Mouse (Mus musculus) heart, embryonic 11.5 days (tissue): ENCODE data around the gene Btf3l4. TPM values are rescaled to one million over a fixed set of nuclear protein-coding genes. Genes with fewer than 3 reads are reported as not detected.
A peak's percentile ranks its signal among the peaks of the same experiment; 100 is the strongest.

Experiments used
- ATAC-seq: fragments of 200-750 bp; cut with Nextera tagmentation; replicated peaks from 2 replicates; pipeline ENCODE4 v1.8.0; 2017; ENCODE audit warnings: moderate library complexity; ENCODE audit not compliant: insufficient number of reproducible peaks, low FRiP score, low TSS enrichment
- H3K27ac ChIP-seq: fragments of 300-500 bp; sonication (generic); 2 replicates; pipeline ENCODE4 v1.5.1; 2014; ENCODE audit warnings: mild to moderate bottlenecking, low read depth, low read length
- H3K27me3 ChIP-seq: fragments of 300-500 bp; sonication (generic); 2 replicates; pipeline ENCODE4 v1.6.1; 2014; ENCODE audit warnings: mild to moderate bottlenecking, low read length, mixed read lengths; ENCODE audit not compliant: control insufficient read depth, insufficient read depth
- H3K36me3 ChIP-seq: fragments of 300-500 bp; sonication (generic); 2 replicates; pipeline ENCODE4 v1.6.1; 2014; ENCODE audit warnings: mild to moderate bottlenecking, low read length, moderate library complexity, mixed read lengths; ENCODE audit not compliant: control insufficient read depth, insufficient read depth
- H3K4me1 ChIP-seq: fragments of 300-500 bp; sonication (generic); 2 replicates; pipeline ENCODE4 v1.6.1; 2014; ENCODE audit warnings: low read length; ENCODE audit not compliant: control insufficient read depth, insufficient read depth
- H3K4me2 ChIP-seq: fragments of 300-500 bp; sonication (generic); 2 replicates; pipeline ENCODE4 v1.6.1; 2014; ENCODE audit warnings: mild to moderate bottlenecking, moderate library complexity
- H3K4me3 ChIP-seq: fragments of 300-500 bp; sonication (generic); 2 replicates; pipeline ENCODE4 v1.5.1; 2014; ENCODE audit warnings: low read depth, low read length
- H3K9ac ChIP-seq: fragments of 300-500 bp; sonication (generic); 2 replicates; pipeline ENCODE4 v1.6.1; 2014; ENCODE audit warnings: mild to moderate bottlenecking, low read depth, low read length, moderate library complexity
- H3K9me3 ChIP-seq: fragments of 300-500 bp; sonication (generic); replicated peaks from 2 replicates; pipeline ENCODE4 v1.6.1; 2016; ENCODE audit warnings: low read length; ENCODE audit not compliant: control insufficient read depth
- WGBS: fragments of 180-500 bp; shearing (Covaris S2); extraction: QIAGEN DNeasy Blood & Tissue Kit; methylation state at CpG from one replicate; pipeline ENCODE4 v1.1.7; 2014; ENCODE audit not compliant: insufficient replicate concordance; 5-methylcytosine and 5-hydroxymethylcytosine counted together
- polyA plus RNA-seq: library from polyadenylated mRNA; unstranded; fragments of >200 nt; fragmentation: Nextera tagmentation; extraction: Ambion mirVana; gene quantifications from 2 replicates; pipeline ENCODE4 v1.2.1, GENCODE M21; 2014

Gene Btf3l4
- polyA plus RNA-seq, 1 experiment from 2014 or later: 162 TPM

DNA sequence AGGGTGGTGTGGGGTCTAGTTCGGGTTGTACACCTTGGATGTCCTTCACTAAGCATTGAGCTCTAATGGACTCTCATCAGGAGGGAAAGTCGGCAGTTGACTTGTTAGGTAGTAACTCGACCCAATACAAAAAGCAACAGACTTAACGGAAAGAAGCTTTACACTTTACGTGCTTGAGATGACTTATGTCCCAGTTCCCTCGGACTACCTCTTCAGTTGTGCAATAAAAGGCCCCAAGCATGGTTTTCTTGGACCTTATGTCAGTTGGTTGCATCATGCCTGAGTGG, 357 bp upstream of the Btf3l4 start:
- H3K4me3 ChIP-seq: peak overlapping the region; percentile 95
- H3K36me3 ChIP-seq: peaks cover 3% of the 10 kb centered on the region; the same call in 1 of the 2 replicates
- peaks cover 20% of the 10 kb centered on the region for H3K4me1 ChIP-seq
- peak overlapping the region; percentile 84 for H3K4me2 ChIP-seq
- H3K27ac ChIP-seq: peak overlapping the region; percentile 98
- 0% methylated on average over 6 of the region's 6 CpGs for WGBS
- H3K27me3 ChIP-seq: no peaks in the 10 kb centered on the region
- peak overlapping the region; percentile 99 for H3K9ac ChIP-seq
- ATAC-seq: no peak
- no peaks in the 10 kb centered on the region for H3K9me3 ChIP-seq

DNA sequence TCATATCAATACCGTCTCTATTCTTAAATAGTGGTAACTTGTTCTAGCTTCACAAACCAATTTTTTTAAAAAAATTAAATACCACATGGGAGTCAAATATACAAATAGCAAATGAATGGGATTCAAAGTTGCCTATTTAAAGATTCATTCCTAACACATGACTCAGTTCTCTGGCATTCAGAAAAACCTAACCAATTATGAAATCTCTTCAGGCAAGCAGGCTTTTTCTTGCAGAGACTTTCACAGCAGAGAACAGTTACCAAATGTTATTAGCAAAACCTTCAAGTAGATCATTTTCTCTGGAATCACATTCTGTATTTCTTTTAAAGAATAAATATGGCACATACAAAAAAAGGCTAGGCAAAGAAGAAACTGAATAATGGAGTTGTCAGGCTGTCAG, 2.7 kb downstream of the Btf3l4 start:
- Histone ChIP-seq H3K9ac (no peak overlapping the region), H3K27me3 (no peaks in the 10 kb centered on the region), H3K27ac (no peak overlapping the region), H3K4me2 (peak overlapping the region; percentile 31; the same call in 1 of the 2 replicates), H3K9me3 (no peaks in the 10 kb centered on the region), H3K4me3 (no peak overlapping the region), H3K36me3 (peaks cover 11% of the 10 kb centered on the region), H3K4me1 (peaks cover 12% of the 10 kb centered on the region; the same call in 1 of the 2 replicates)
- 85% methylated on average over 1 of the region's 1 CpGs for WGBS
- no peak for ATAC-seq

DNA sequence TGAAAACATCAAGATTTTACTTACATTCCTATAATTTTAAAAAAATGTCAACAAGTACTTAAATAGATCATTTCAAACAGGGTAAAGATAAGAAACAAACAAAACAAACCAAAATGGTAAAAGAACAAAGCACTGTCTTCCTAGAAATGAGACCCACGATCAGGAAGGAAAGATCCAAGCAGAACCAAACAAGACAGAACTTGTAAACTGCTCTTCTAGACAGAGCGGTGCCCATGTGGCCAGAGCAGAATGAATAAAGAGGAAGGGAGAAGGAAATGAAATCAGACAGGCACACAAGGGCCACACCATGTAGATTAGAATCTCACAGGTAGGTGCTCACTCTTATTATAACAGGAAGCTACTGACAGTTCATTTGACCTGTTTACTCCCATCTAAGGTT, 6.8 kb downstream of the Btf3l4 start:
- WGBS: 85% methylated on average over 2 of the region's 2 CpGs
- ATAC-seq: no peak
- H3K9me3 ChIP-seq: no peaks in the 10 kb centered on the region
- H3K4me2 ChIP-seq: no peak overlapping the region
- no peak overlapping the region for H3K4me3 ChIP-seq
- H3K9ac ChIP-seq: no peak overlapping the region
- H3K27me3 ChIP-seq: no peaks in the 10 kb centered on the region
- no peak overlapping the region for H3K27ac ChIP-seq
- peaks cover 36% of the 10 kb centered on the region for H3K36me3 ChIP-seq
- peaks cover under 1% of the 10 kb centered on the region; the same call in 1 of the 2 replicates for H3K4me1 ChIP-seq

DNA sequence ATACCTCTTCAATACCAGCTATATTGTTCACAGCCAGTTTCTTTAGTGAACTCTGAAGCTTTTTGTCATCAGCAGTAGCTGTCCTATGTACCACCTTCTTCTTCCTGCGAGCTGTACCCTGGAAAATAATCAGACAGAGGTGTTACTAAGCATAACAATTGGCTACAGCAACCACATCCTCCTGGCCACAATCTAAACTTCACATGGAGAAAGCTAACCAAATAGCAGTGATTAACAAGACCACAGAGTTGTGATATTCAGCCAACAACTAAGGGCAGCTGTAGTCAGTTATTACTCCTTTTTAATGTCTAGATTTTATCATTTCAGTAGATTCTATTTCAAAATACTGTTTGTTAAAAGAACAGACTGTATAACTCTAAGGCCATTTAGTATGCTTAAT, 7.3 kb downstream of the Btf3l4 start:
- Histone ChIP-seq H3K36me3 (peaks cover 36% of the 10 kb centered on the region), H3K27me3 (no peaks in the 10 kb centered on the region), H3K27ac (no peak overlapping the region), H3K9me3 (no peaks in the 10 kb centered on the region), H3K9ac (no peak overlapping the region), H3K4me2 (no peak overlapping the region), H3K4me1 (no peaks in the 10 kb centered on the region; the same call in 1 of the 2 replicates), H3K4me3 (no peak overlapping the region)
- WGBS: 81% methylated on average over 1 of the region's 1 CpGs
- ATAC-seq: no peak

DNA sequence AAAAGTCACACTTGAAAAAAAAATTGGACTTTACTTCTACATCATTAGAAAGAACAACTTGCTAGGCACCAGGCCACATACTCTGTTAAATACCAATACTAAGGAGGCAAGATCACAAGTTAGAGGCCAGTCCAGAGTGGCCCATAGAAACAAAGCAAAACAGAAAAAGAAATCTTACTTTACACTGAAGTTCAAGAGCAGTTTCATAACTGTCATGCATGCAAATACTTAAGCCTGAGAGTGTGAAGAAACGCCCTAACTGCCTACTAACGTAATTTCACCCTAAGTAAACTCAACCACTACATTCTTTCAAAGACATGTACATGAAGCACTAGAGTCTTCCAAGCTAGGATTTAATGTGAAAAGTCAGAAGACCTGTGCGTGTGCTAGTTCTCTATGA, 7.7 kb downstream of the Btf3l4 start:
- no peaks in the 10 kb centered on the region for H3K9me3 ChIP-seq
- WGBS: 93% methylated on average over 3 of the region's 3 CpGs
- H3K4me1 ChIP-seq: no peaks in the 10 kb centered on the region
- H3K4me2 ChIP-seq: no peak overlapping the region
- H3K4me3 ChIP-seq: no peak overlapping the region
- H3K36me3 ChIP-seq: peaks cover 36% of the 10 kb centered on the region
- no peak overlapping the region for H3K27ac ChIP-seq
- ATAC-seq: no peak
- H3K9ac ChIP-seq: no peak overlapping the region
- no peaks in the 10 kb centered on the region for H3K27me3 ChIP-seq

DNA sequence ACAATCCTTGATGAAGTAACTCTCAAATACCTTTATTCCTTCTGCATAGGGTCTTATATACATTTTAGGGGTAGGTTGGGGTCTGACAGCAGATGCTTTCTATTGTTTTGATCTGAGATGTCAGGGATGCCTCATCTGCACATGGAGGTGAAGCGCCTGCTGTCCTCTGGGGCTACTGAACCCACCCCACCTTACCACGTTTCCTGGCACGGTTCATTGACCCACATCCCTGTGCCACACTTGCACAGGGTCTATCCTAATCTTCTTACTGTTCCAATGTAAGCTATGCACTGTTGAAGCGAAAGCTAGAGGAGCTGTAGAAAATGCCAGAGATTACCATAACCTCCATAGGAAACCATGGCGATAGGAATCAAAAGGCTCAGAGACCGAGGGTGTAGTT, 21.9 kb downstream of the Btf3l4 start:
- Histone ChIP-seq H3K27ac (no peak overlapping the region), H3K36me3 (peaks cover 6% of the 10 kb centered on the region; the same call in 1 of the 2 replicates), H3K4me3 (no peak overlapping the region), H3K9ac (no peak overlapping the region), H3K4me2 (no peak overlapping the region), H3K4me1 (no peaks in the 10 kb centered on the region), H3K9me3 (no peaks in the 10 kb centered on the region), H3K27me3 (no peaks in the 10 kb centered on the region)
- WGBS: 72% methylated on average over 6 of the region's 6 CpGs
- no peak for ATAC-seq

DNA sequence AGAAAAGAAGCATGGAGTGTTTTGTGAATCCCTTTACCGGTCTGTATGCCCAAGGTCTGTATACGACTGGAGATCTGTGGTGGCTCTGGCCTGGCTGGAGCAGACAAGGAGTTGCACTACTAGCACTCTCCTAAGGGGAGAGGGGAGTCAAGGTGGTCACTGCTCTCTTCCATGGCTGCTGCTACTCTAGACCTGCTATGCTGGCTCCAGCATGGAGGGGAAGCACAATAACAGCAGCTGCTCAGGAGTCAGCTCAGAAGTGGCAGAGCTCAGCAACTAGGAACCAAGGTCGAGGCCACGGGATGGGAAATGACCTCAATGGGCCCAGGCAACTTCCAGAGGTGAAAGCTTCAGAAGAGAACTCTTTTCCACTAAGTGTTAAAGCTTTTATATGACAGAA, 22.3 kb downstream of the Btf3l4 start:
- H3K4me2 ChIP-seq: no peak overlapping the region
- no peak for ATAC-seq
- H3K27me3 ChIP-seq: no peaks in the 10 kb centered on the region
- H3K36me3 ChIP-seq: peaks cover 6% of the 10 kb centered on the region; the same call in 1 of the 2 replicates
- 52% methylated on average over 4 of the region's 4 CpGs for WGBS
- H3K9me3 ChIP-seq: no peaks in the 10 kb centered on the region
- no peak overlapping the region for H3K27ac ChIP-seq
- H3K4me1 ChIP-seq: no peaks in the 10 kb centered on the region
- no peak overlapping the region for H3K4me3 ChIP-seq
- H3K9ac ChIP-seq: no peak overlapping the region

DNA sequence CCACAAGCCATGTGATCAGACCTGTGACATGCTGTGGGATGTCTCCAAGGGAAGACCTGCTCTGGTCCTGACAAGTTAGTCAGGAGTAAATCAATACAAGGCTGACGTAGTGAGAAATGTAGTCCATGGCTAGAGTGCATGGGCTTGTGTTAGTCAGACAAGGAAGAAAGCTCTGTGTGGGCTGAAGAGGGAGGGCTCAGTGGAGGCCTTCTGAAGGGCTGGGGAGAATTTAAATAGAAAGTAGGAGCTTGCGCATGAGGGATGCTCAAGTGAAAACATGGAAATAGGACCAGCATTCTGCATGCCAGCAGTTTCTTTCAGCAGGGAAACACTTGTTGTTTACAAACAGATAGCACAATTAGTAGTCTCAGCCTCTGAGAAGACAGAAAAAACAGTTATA, 29.9 kb downstream of the Btf3l4 start:
- 80% methylated on average over 2 of the region's 2 CpGs for WGBS
- ATAC-seq: no peak
- Histone ChIP-seq H3K27me3 (no peaks in the 10 kb centered on the region), H3K4me3 (no peak overlapping the region), H3K27ac (no peak overlapping the region), H3K9ac (no peak overlapping the region), H3K4me2 (no peak overlapping the region), H3K36me3 (no peaks in the 10 kb centered on the region), H3K9me3 (no peaks in the 10 kb centered on the region), H3K4me1 (no peaks in the 10 kb centered on the region)

DNA sequence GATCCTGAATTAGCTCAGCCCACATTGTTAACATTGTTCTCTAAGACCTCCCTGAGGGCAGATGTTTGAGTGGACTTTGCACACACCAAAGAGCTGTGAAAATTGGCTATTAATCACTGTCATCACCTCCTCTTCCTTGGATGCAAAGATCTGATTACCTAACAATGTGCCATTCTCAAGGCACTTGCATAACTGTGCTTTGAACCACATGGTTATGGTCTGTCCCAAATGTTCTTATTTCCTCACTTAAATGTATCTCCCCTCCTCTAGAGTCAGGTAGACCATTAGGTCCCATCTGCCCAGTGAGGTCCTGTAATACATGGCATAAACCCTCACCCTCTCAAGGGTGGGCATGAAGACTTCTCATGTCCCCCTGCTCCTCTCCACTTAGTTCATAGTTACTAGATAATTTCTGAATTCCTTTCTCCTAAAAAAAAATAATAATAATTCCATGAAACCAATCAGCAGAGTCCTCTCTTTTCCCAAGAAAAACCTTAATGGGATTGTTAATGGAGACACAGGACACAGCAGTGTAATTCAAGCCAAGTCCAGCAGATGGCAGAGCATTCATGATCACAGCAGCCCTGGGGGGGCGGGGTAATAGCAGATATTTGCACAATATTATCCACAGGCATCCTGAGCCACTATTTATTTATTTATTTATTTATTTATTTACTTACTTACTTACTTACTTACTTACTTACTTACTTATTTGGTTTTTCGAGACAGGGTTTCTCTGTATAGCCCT, 35.2 kb downstream of the Btf3l4 start:
- no peak overlapping the region for H3K4me3 ChIP-seq
- no peak overlapping the region for H3K9ac ChIP-seq
- H3K36me3 ChIP-seq: no peaks in the 10 kb centered on the region
- no peaks in the 10 kb centered on the region for H3K4me1 ChIP-seq
- 50% methylated on average over 2 of the region's 2 CpGs for WGBS
- H3K9me3 ChIP-seq: no peaks in the 10 kb centered on the region
- no peak overlapping the region for H3K27ac ChIP-seq
- no peaks in the 10 kb centered on the region for H3K27me3 ChIP-seq
- ATAC-seq: no peak
- H3K4me2 ChIP-seq: no peak overlapping the region
